Mouse (Mus musculus) left cerebral cortex, adult 8-10 months (tissue): ENCODE measurements around the gene 9430097D07Rik. TPM values are rescaled to one million over a fixed set of nuclear protein-coding genes. Genes with fewer than 3 reads are reported as not detected.
A peak's percentile ranks its signal among the peaks of the same experiment; 100 is the strongest.

Source experiments
- DNase-seq, 2 experiments: peaks; one replicate each; pipeline ENCODE4 v3.0.0; 2022; ENCODE audit warnings: low spot score in 2 of 2
- total RNA-seq, 4 experiments: library from RNA; stranded (reverse); gene quantifications; 2 replicates each; pipeline ENCODE4 v1.2.4; 2022

The 9430097D07Rik gene
- total RNA-seq, 4 experiments from 2014 or later: 0.84 to 2.4 (median 1.1) TPM

- no peak for DNase-seq
These were observed 7.3 kb downstream of the 9430097D07Rik start for GRCm38 (mm10) chr2:32568149-32568548.

GRCm38 (mm10) chr2:32566536-32567063 is 8.9 kb downstream of the 9430097D07Rik start:
- peak in 1 of 2 experiments; percentile 60 for DNase-seq

- peak in 1 of 2 experiments; percentile 82 for DNase-seq
These were observed 15.9 kb downstream of the 9430097D07Rik start for GRCm38 (mm10) chr2:32559570-32559969.

- DNase-seq: no peak
These were observed 19.5 kb downstream of the 9430097D07Rik start for GRCm38 (mm10) chr2:32556019-32556418.

GRCm38 (mm10) chr2:32555484-32555883 is 20.0 kb downstream of the 9430097D07Rik start:
- DNase-seq: no peak

- DNase-seq: no peak
These were observed 21.8 kb downstream of the 9430097D07Rik start for GRCm38 (mm10) chr2:32553592-32554148.

GRCm38 (mm10) chr2:32551236-32551635 is 24.2 kb downstream of the 9430097D07Rik start:
- no peak for DNase-seq

GRCm38 (mm10) chr2:32549764-32550163 is 25.7 kb downstream of the 9430097D07Rik start:
- DNase-seq: no peak

GRCm38 (mm10) chr2:32549171-32549570 is 26.3 kb downstream of the 9430097D07Rik start:
- no peak for DNase-seq

- no peak for DNase-seq
These were observed 27.3 kb downstream of the 9430097D07Rik start for GRCm38 (mm10) chr2:32547964-32548739.

GRCm38 (mm10) chr2:32547380-32547779 is 28.1 kb downstream of the 9430097D07Rik start:
- no peak for DNase-seq

- DNase-seq: no peak
These were observed 28.5 kb downstream of the 9430097D07Rik start for GRCm38 (mm10) chr2:32546951-32547350.

GRCm38 (mm10) chr2:32543031-32543449 is 32.4 kb downstream of the 9430097D07Rik start:
- no peak for DNase-seq

- no peak for DNase-seq
These were observed 33.4 kb downstream of the 9430097D07Rik start for GRCm38 (mm10) chr2:32541986-32542573.

GRCm38 (mm10) chr2:32541333-32541908 is 34.1 kb downstream of the 9430097D07Rik start:
- DNase-seq: no peak

- no peak for DNase-seq
These were observed 36.0 kb downstream of the 9430097D07Rik start for GRCm38 (mm10) chr2:32539452-32539981.

GRCm38 (mm10) chr2:32538461-32538860 is 37.0 kb downstream of the 9430097D07Rik start:
- DNase-seq: no peak

GRCm38 (mm10) chr2:32537941-32538340 is 37.5 kb downstream of the 9430097D07Rik start:
- peak in 1 of 2 experiments; percentile 6 for DNase-seq

GRCm38 (mm10) chr2:32537360-32537905 is 38.1 kb downstream of the 9430097D07Rik start:
- peak in 1 of 2 experiments; percentile 9 for DNase-seq

- peak in 1 of 2 experiments; percentile 62 for DNase-seq
These were observed 38.7 kb downstream of the 9430097D07Rik start for GRCm38 (mm10) chr2:32536634-32537359.
